ENCODE assay signal across 11 mouse cellular contexts in the genomic region with DNA sequence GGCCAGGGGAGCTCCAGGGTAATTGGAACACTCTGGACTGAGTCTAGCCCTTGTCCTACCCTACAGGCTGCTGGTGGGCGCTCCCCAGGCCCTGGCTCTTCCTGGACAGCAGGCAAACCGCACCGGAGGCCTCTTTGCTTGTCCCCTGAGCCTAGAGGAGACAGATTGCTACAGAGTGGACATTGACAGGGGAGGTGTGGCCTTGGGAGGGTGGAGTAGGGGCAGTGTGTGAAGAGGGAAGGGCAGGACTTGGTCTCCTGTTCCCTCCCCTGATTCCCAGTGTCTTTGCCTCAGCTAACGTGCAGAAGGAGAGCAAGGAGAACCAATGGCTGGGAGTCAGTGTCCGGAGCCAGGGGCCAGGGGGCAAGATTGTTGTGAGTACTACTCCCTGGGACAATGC. TPM values are rescaled to one million over a fixed set of nuclear protein-coding genes. Genes with fewer than 3 reads are reported as not detected.
A peak's percentile ranks its signal among the peaks of the same experiment; 100 is the strongest.
DNase-seq lines count a peak whose midpoint lies in the region; ATAC-seq and TF ChIP-seq lines count a peak whose summit lies in the region.
"Had no signal": no experiment of that assay in that cellular context is flagged by ENCODE, and none has a peak within 500 bp of the region (broad histone marks: within the 10 kb centered on the region; RNA-seq: fewer than 3 reads in every experiment).

No protein-coding gene starts in this region.

- H3K27ac ChIP-seq in cerebellum, adult 2 months (ENCODE audit: insufficient read depth, low read length), result peak overlapping the region; percentile 52
- no peak overlapping the region for H3K27ac ChIP-seq in kidney, embryonic 16.5 days (ENCODE audit: low read length)
- no peak overlapping the region for H3K27ac ChIP-seq in midbrain, embryonic 15.5 days

- no peak for ATAC-seq in kidney, embryonic 16.5 days (ENCODE audit: low FRiP score, low TSS enrichment)
- ATAC-seq in midbrain, embryonic 15.5 days (replicated peaks), result no peak
- ATAC-seq: Patski had no signal

- peaks cover 21% of the 10 kb centered on the region for H3K4me1 ChIP-seq in cerebellum, adult 2 months (ENCODE audit: control insufficient read depth, insufficient read depth, low read length)
- peaks cover 4% of the 10 kb centered on the region for H3K4me1 ChIP-seq in kidney, embryonic 16.5 days (ENCODE audit: insufficient read depth, low read length)
- H3K4me1 ChIP-seq in midbrain, embryonic 15.5 days, result peaks cover 1% of the 10 kb centered on the region

- TF ChIP-seq CTCF in cerebellum, adult 2 months (IDR thresholded peaks at IDR 0.05; ENCODE audit: borderline replicate concordance, insufficient read depth, low read depth, low read length), result no peak

- 21% methylated on average over 5 of the region's 5 CpGs for WGBS in cerebellum, adult 2 months
- 46% methylated on average over 5 of the region's 5 CpGs for WGBS in kidney, embryonic 16.5 days
- WGBS in midbrain, embryonic 15.5 days, result 71% methylated on average over 5 of the region's 5 CpGs

- H3K4me2 ChIP-seq in kidney, embryonic 16.5 days (replicated peaks; ENCODE audit: low read depth, low read length), result no peak overlapping the region
- peak overlapping the region; percentile 98 for H3K4me2 ChIP-seq in myocyte (ENCODE audit: low read depth)
- H3K4me2 ChIP-seq in midbrain, embryonic 15.5 days, result no peak overlapping the region
- H3K4me2 ChIP-seq: lung, embryonic 14.5 days had no signal

- H3K36me3 ChIP-seq in kidney, embryonic 16.5 days (ENCODE audit: insufficient read depth, low read length), result no peaks in the 10 kb centered on the region
- H3K36me3 ChIP-seq in myocyte (ENCODE audit: control insufficient read depth, insufficient read depth), result peaks cover 36% of the 10 kb centered on the region
- no peaks in the 10 kb centered on the region for H3K36me3 ChIP-seq in midbrain, embryonic 15.5 days (replicated peaks)

- DNase-seq in cerebellum, adult 2 months, result peak; percentile 37 to 38
- DNase-seq in cerebellum, postnatal 4 days (ENCODE audit: low spot score in 2 of 2), result no peak
- peak; percentile 53 for DNase-seq in kidney, adult 18-20 months
- peak; percentile 69 for DNase-seq in kidney, adult 9 months
- DNase-seq in retina, postnatal 1 day, result no peak
- DNase-seq: lung, embryonic 14.5 days had no signal

- peak overlapping the region; percentile 4 for H3K4me3 ChIP-seq in cerebellum, adult 2 months (replicated peaks; ENCODE audit: insufficient read depth, low read depth, low read length)
- no peak overlapping the region for H3K4me3 ChIP-seq in kidney, embryonic 16.5 days (ENCODE audit: low read length)
- peak overlapping the region; percentile 91 for H3K4me3 ChIP-seq in myocyte
- no peak overlapping the region for H3K4me3 ChIP-seq in midbrain, embryonic 15.5 days

- H3K79me2 ChIP-seq in myocyte (ENCODE audit: control insufficient read depth, insufficient read depth), result peaks cover 75% of the 10 kb centered on the region

- H3ac ChIP-seq in myocyte (ENCODE audit: control insufficient read depth, insufficient read length), result no peak overlapping the region

- no peak overlapping the region for H3K9ac ChIP-seq in kidney, embryonic 16.5 days (replicated peaks; ENCODE audit: low read length)
- H3K9ac ChIP-seq in midbrain, embryonic 15.5 days, result no peak overlapping the region
- H3K9ac ChIP-seq: lung, embryonic 14.5 days had no signal

- TF ChIP-seq POLR2A in cerebellum, adult 2 months (IDR thresholded peaks at IDR 0.05; ENCODE audit: borderline replicate concordance, insufficient read depth, low read length), result no peak
- peak; percentile 25 for TF ChIP-seq POLR2A in myocyte (IDR thresholded peaks at IDR 0.05; ENCODE audit: insufficient read length, low read depth)

- H3K27me3 ChIP-seq in cerebellum, adult 2 months (ENCODE audit: control insufficient read depth, insufficient read depth, low read length), result no peaks in the 10 kb centered on the region
- H3K27me3 ChIP-seq in kidney, embryonic 16.5 days (ENCODE audit: insufficient read depth, low read length), result peaks cover 22% of the 10 kb centered on the region
- H3K27me3 ChIP-seq in myocyte (ENCODE audit: control insufficient read depth, insufficient read depth, insufficient read length), result no peaks in the 10 kb centered on the region
- peaks cover 22% of the 10 kb centered on the region for H3K27me3 ChIP-seq in midbrain, embryonic 15.5 days (replicated peaks)
- H3K27me3 ChIP-seq: Patski had no signal

- H3K9me3 ChIP-seq in kidney, embryonic 16.5 days (ENCODE audit: low read length), result no peaks in the 10 kb centered on the region
- no peaks in the 10 kb centered on the region for H3K9me3 ChIP-seq in midbrain, embryonic 15.5 days

TF ChIP-seq in myocyte, 11 proteins besides CTCF, POLR2A, EP300 and RAD21:
- TF ChIP-seq TCF3 (IDR thresholded peaks at IDR 0.05; ENCODE audit: insufficient read length, low read depth) (no peak), POLR2AphosphoS2 (IDR thresholded peaks at IDR 0.05; ENCODE audit: insufficient read length, low read depth) (peak; percentile 46)

RNA-seq across cellular contexts. Expression of a gene that starts 5.4 kb away (rescaled TPM):
- polyA plus RNA-seq in cerebellum, adult 2 months (2012; rRNA removed), result 96.2 and 106 TPM in 2 replicates
- polyA plus RNA-seq in kidney, embryonic 16.5 days (2015; fragmentation: Nextera tagmentation; extraction: Ambion mirVana), result 3.9 and 4.0 TPM in 2 replicates
- polyA plus RNA-seq in myocyte (2012; fragmentation: generic; extraction: Trizol), result 635 TPM
- 5.1 and 5.5 TPM in 2 replicates for polyA plus RNA-seq in midbrain, embryonic 15.5 days (2015; fragmentation: Nextera tagmentation; extraction: Ambion mirVana)

RNA-seq across cellular contexts. Expression of a gene that starts 15.1 kb away (rescaled TPM):
- polyA plus RNA-seq in cerebellum, adult 2 months (2012; rRNA removed), result 350 and 357 TPM in 2 replicates
- 227 and 234 TPM in 2 replicates for polyA plus RNA-seq in kidney, embryonic 16.5 days (2015; fragmentation: Nextera tagmentation; extraction: Ambion mirVana)
- 238 TPM for polyA plus RNA-seq in myocyte (2012; fragmentation: generic; extraction: Trizol)
- 259 and 262 TPM in 2 replicates for polyA plus RNA-seq in midbrain, embryonic 15.5 days (2015; fragmentation: Nextera tagmentation; extraction: Ambion mirVana)

RNA-seq across cellular contexts. Expression of a gene that starts 16.3 kb away (rescaled TPM):
- polyA plus RNA-seq in cerebellum, adult 2 months (2012; rRNA removed), result 37.0 and 45.7 TPM in 2 replicates
- 17.7 and 20.5 TPM in 2 replicates for polyA plus RNA-seq in kidney, embryonic 16.5 days (2015; fragmentation: Nextera tagmentation; extraction: Ambion mirVana)
- polyA plus RNA-seq in myocyte (2012; fragmentation: generic; extraction: Trizol), result 63.3 TPM
- polyA plus RNA-seq in midbrain, embryonic 15.5 days (2015; fragmentation: Nextera tagmentation; extraction: Ambion mirVana), result 12.9 and 15.4 TPM in 2 replicates

RNA-seq across cellular contexts. Expression of a gene that starts 21.8 kb away (rescaled TPM):
- not detected in 2 replicates for polyA plus RNA-seq in cerebellum, adult 2 months (2012; rRNA removed)
- 12.0 and 17.1 TPM in 2 replicates for polyA plus RNA-seq in kidney, embryonic 16.5 days (2015; fragmentation: Nextera tagmentation; extraction: Ambion mirVana)
- polyA plus RNA-seq in myocyte (2012; fragmentation: generic; extraction: Trizol), result 0.71 TPM
- not detected in 2 replicates for polyA plus RNA-seq in midbrain, embryonic 15.5 days (2015; fragmentation: Nextera tagmentation; extraction: Ambion mirVana)
- polyA plus RNA-seq: C2C12; lung, embryonic 14.5 days had no signal

RNA-seq across cellular contexts. Expression of a gene that starts 38.2 kb away (rescaled TPM):
- 108 and 110 TPM in 2 replicates for polyA plus RNA-seq in cerebellum, adult 2 months (2012; rRNA removed)
- 775 and 850 TPM in 2 replicates for polyA plus RNA-seq in kidney, embryonic 16.5 days (2015; fragmentation: Nextera tagmentation; extraction: Ambion mirVana)
- polyA plus RNA-seq in myocyte (2012; fragmentation: generic; extraction: Trizol), result 2,403 TPM
- 154 and 184 TPM in 2 replicates for polyA plus RNA-seq in midbrain, embryonic 15.5 days (2015; fragmentation: Nextera tagmentation; extraction: Ambion mirVana)

Comparison
In these comparisons a context has a peak if more than half of its experiments do, and no peak if none do; other contexts are left out.
1. DNase-seq: peak in cerebellum, adult 2 months (2 of 2), kidney, adult 18-20 months (single experiment) and kidney, adult 9 months (single experiment); none in cerebellum, postnatal 4 days (0 of 2) and retina, postnatal 1 day (single experiment).
2. H3K4me3 ChIP-seq: peak in cerebellum, adult 2 months (single experiment) and myocyte (single experiment); none in kidney, embryonic 16.5 days (single experiment) and midbrain, embryonic 15.5 days (single experiment).
3. RNA of a gene that starts 5.4 kb away (polyA plus RNA-seq): 635 TPM in myocyte (single experiment) and 96.2 to 106 TPM in cerebellum, adult 2 months; 5.1 to 5.5 TPM in midbrain, embryonic 15.5 days and 3.9 to 4.0 TPM in kidney, embryonic 16.5 days; every median in the first group is over 10 times any median in the second.